Mouse (Mus musculus): ENCODE data around the gene Hapln4. TPM values are rescaled to one million over a fixed set of nuclear protein-coding genes. Genes with fewer than 3 reads are reported as not detected.
A peak's percentile ranks its signal among the peaks of the same experiment; 100 is the strongest.
"Not testable (repeated sequence)": the region's sequence is repeated elsewhere in the genome, so short reads cannot be mapped to it uniquely, and the experiment has no call there.

Gene Hapln4
- polyA plus RNA-seq, 2 experiments, result 0.23 to 0.41 TPM

- no peak overlapping the region for H3K9ac ChIP-seq (ENCODE audit: low read depth, low read length, severe bottlenecking)
- no peaks in the 10 kb centered on the region for H3K9me3 ChIP-seq (ENCODE audit: control insufficient read depth, low read length)
- TF ChIP-seq POLR2A (IDR thresholded peaks at IDR 0.05; ENCODE audit: borderline replicate concordance, extremely low read depth, insufficient read depth, insufficient read length), result no peak
- no peak overlapping the region for H3K4me2 ChIP-seq (replicated peaks; ENCODE audit: low read depth, low read length, severe bottlenecking)
- no peak for ATAC-seq (ENCODE audit: low FRiP score, low read depth)
- H3K4me3 ChIP-seq (replicated peaks; ENCODE audit: low read length), result no peak overlapping the region
- peaks cover 52% of the 10 kb centered on the region for H3K36me3 ChIP-seq (ENCODE audit: control insufficient read depth, insufficient read depth, low read length)
- no peak for DNase-seq (ENCODE audit: low spot score)
- H3K27me3 ChIP-seq (ENCODE audit: control insufficient read depth, insufficient read depth, low read length), result no peaks in the 10 kb centered on the region
- H3K4me1 ChIP-seq (ENCODE audit: control insufficient read depth, insufficient read depth, low read length), result 0 out of 2 replicates have a peak, but pooled peaks cover under 1% of the 10 kb centered on the region
- no peak overlapping the region for H3K27ac ChIP-seq (replicated peaks; ENCODE audit: low read depth, low read length)
These were observed 33.6 kb upstream of the Hapln4 start for GRCm38 (mm10) chr8:70049662-70050061.

- H3K4me1 ChIP-seq (ENCODE audit: control insufficient read depth, insufficient read depth, low read length); H3K4me3 ChIP-seq (replicated peaks; ENCODE audit: low read length); H3K9me3 ChIP-seq (ENCODE audit: control insufficient read depth, low read length); ATAC-seq (ENCODE audit: low FRiP score, low read depth); H3K27ac ChIP-seq (replicated peaks; ENCODE audit: low read depth, low read length); DNase-seq (ENCODE audit: low spot score); H3K27me3 ChIP-seq (ENCODE audit: control insufficient read depth, insufficient read depth, low read length); H3K9ac ChIP-seq (ENCODE audit: low read depth, low read length, severe bottlenecking); H3K4me2 ChIP-seq (replicated peaks; ENCODE audit: low read depth, low read length, severe bottlenecking): not testable (repeated sequence)
- H3K36me3 ChIP-seq (ENCODE audit: control insufficient read depth, insufficient read depth, low read length), result peaks cover 60% of the 10 kb centered on the region
- 95% methylated on average over 5 of the region's 5 CpGs for WGBS
These were observed 32.8 kb upstream of the Hapln4 start for GRCm38 (mm10) chr8:70050434-70050833.

- no peak overlapping the region for H3K27ac ChIP-seq (replicated peaks; ENCODE audit: low read depth, low read length)
- no peak overlapping the region for H3K4me3 ChIP-seq (replicated peaks; ENCODE audit: low read length)
- DNase-seq (ENCODE audit: low spot score) (no peak), ATAC-seq (ENCODE audit: low FRiP score, low read depth) (no peak)
- H3K27me3 ChIP-seq (ENCODE audit: control insufficient read depth, insufficient read depth, low read length), result no peaks in the 10 kb centered on the region
- no peak overlapping the region for H3K9ac ChIP-seq (ENCODE audit: low read depth, low read length, severe bottlenecking)
- no peaks in the 10 kb centered on the region for H3K9me3 ChIP-seq (ENCODE audit: control insufficient read depth, low read length)
- H3K4me1 ChIP-seq (ENCODE audit: control insufficient read depth, insufficient read depth, low read length), result no peaks in the 10 kb centered on the region
- TF ChIP-seq POLR2A (IDR thresholded peaks at IDR 0.05; ENCODE audit: borderline replicate concordance, extremely low read depth, insufficient read depth, insufficient read length), result no peak
- H3K36me3 ChIP-seq (ENCODE audit: control insufficient read depth, insufficient read depth, low read length), result peaks cover 86% of the 10 kb centered on the region
- no peak overlapping the region for H3K4me2 ChIP-seq (replicated peaks; ENCODE audit: low read depth, low read length, severe bottlenecking)
- WGBS, result 78% methylated on average over 1 of the region's 1 CpGs
These were observed 25.5 kb upstream of the Hapln4 start for GRCm38 (mm10) chr8:70057721-70058120.

- no peak for ATAC-seq (ENCODE audit: low FRiP score, low read depth)
- no peak for TF ChIP-seq POLR2A (IDR thresholded peaks at IDR 0.05; ENCODE audit: borderline replicate concordance, extremely low read depth, insufficient read depth, insufficient read length)
- Histone ChIP-seq H3K27me3 (ENCODE audit: control insufficient read depth, insufficient read depth, low read length) (no peaks in the 10 kb centered on the region), H3K4me3 (replicated peaks; ENCODE audit: low read length) (no peak overlapping the region), H3K27ac (replicated peaks; ENCODE audit: low read depth, low read length) (no peak overlapping the region), H3K4me1 (ENCODE audit: control insufficient read depth, insufficient read depth, low read length) (0 out of 2 replicates have a peak, but pooled peaks cover 6% of the 10 kb centered on the region), H3K36me3 (ENCODE audit: control insufficient read depth, insufficient read depth, low read length) (peaks cover 49% of the 10 kb centered on the region), H3K4me2 (replicated peaks; ENCODE audit: low read depth, low read length, severe bottlenecking) (no peak overlapping the region), H3K9me3 (ENCODE audit: control insufficient read depth, low read length) (no peaks in the 10 kb centered on the region), H3K9ac (ENCODE audit: low read depth, low read length, severe bottlenecking) (no peak overlapping the region)
- 74% methylated on average over 2 of the region's 2 CpGs for WGBS
- DNase-seq (ENCODE audit: low spot score), result no peak
These were observed 11.3 kb upstream of the Hapln4 start for GRCm38 (mm10) chr8:70071836-70072440.

- WGBS, result 13% methylated on average over 16 of the region's 27 CpGs
- Histone ChIP-seq H3K9me3 (ENCODE audit: control insufficient read depth, low read length) (no peaks in the 10 kb centered on the region), H3K4me2 (replicated peaks; ENCODE audit: low read depth, low read length, severe bottlenecking) (peak within 1 kb of the TSS; percentile 37), H3K27ac (replicated peaks; ENCODE audit: low read depth, low read length) (no peak within 1 kb of the TSS), H3K9ac (ENCODE audit: low read depth, low read length, severe bottlenecking) (peak within 1 kb of the TSS; percentile 40; the same call in 1 of the 2 replicates), H3K4me1 (ENCODE audit: control insufficient read depth, insufficient read depth, low read length) (0 out of 2 replicates have a peak, but pooled peaks cover 6% of the 10 kb centered on the region), H3K36me3 (ENCODE audit: control insufficient read depth, insufficient read depth, low read length) (peaks cover 44% of the 10 kb centered on the region), H3K4me3 (replicated peaks; ENCODE audit: low read length) (0 out of 2 replicates have a peak within 1 kb of the TSS, but pooled peaks have one; percentile 5), H3K27me3 (ENCODE audit: control insufficient read depth, insufficient read depth, low read length) (no peaks in the 10 kb centered on the region)
- DNase-seq (ENCODE audit: low spot score), result no peak
- no peak for TF ChIP-seq POLR2A (IDR thresholded peaks at IDR 0.05; ENCODE audit: borderline replicate concordance, extremely low read depth, insufficient read depth, insufficient read length)
- ATAC-seq (ENCODE audit: low FRiP score, low read depth), result peak; percentile 34; the same call in 1 of the 2 replicates
These were observed 10.7 kb upstream of the Hapln4 start, which contains the start of gene Tm6sf2 for GRCm38 (mm10) chr8:70072441-70073069. Gene Tm6sf2 (plus strand): TSS chr8:70072924.

All from limb, embryonic 14.5 days (tissue).